Mouse (Mus musculus) fat pad, adult 2 months (tissue): Measurements from ENCODE around the gene 2410137M14Rik.

ENCODE experiments used
- DNase-seq: peaks from one replicate; pipeline ENCODE4 v3.0.0-alpha.2; 2011; ENCODE audit warnings: low read depth, low spot score; ENCODE audit errors: extremely low read depth

2410137M14Rik gene

DNA sequence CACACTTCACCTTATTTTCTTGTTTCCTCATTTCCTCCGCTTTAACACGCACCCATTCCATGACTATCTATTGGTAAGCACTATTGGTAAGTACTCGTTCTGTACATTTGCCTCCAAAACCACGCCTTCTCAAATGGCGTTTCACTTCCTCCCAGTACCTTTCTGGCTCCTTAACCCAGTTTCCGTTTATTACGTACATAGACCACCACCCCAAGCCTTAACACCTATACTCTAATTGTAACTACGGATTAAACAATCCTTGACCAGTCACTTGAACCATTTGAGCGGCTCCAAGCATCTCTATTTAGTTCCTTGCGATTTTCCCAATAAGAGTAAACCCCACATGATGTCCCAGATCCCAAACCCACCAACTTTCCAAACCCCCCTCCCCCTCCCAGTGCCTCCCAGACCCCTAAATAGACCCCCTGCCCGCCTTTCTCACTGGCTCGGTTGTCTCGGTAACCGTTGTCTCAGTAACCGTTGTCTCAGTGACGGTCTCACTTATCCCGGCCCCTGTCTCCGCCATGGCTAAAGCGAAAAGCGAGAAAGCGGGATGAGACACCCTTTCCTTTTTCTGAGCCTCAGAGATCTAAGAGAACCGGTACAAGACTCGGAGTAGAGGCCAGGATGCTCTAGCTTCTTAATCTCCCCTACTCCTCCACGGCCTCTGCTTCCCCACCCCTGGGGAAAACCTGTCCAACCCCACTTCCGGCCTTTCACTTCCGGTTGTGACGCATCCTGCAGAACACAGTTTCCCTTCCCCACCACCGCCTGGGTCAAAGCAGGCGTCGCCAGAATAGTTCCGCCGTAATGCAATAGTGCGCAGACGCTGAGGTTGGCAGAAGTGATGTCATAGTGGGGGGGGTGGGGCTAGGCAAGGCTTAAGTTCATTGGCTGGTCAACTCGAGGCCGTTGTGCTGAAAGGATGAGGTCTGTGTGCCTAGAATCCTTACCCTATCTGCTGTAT lies 29.8 kb downstream of the 2410137M14Rik start, which contains the start of gene Ppp1r11:
TSS of gene Ppp1r11 (minus strand) at position 761 of the 967 bp plus-strand sequence.
- peak; percentile 81 for DNase-seq

DNA sequence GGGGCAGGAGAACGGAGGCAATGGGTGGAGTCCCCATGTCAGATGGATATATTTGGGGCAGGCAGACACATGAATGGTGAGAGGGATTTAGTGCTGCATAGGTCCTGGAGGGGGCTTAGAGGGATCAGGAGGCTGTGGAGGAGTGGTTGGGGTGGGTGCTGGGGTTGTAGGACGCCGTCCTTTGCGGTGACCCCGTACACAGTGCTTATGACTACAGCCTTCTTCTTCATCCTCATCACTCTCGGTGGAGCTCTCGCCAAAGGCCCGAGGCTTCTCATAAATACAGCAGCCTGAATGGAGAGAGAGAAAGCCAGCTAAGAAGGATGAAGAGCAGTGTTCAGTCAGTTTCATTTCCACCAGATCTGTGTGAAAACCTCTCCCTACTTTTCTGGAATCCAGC lies 31.8 kb downstream of the 2410137M14Rik start:
- DNase-seq: no peak

DNA sequence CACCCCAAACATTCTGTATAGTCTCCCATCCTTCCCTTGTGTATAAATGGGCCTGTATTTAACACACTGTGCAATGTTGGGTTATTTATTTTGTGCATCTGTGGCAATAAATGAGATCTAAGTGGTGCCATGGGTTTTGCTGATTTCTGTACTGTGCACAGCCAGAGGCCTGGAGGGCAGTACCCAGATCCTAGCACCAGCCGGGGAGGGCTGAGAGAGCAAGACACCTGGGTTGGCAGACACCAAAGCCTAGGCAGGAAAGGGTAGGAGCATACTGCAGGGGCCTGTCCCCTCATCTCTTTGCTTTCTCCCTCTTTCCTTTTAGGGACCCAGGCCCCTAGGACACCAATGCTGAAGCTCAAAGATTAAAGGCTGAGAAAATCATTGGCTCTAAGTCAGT lies 32.8 kb downstream of the 2410137M14Rik start:
- no peak for DNase-seq

DNA sequence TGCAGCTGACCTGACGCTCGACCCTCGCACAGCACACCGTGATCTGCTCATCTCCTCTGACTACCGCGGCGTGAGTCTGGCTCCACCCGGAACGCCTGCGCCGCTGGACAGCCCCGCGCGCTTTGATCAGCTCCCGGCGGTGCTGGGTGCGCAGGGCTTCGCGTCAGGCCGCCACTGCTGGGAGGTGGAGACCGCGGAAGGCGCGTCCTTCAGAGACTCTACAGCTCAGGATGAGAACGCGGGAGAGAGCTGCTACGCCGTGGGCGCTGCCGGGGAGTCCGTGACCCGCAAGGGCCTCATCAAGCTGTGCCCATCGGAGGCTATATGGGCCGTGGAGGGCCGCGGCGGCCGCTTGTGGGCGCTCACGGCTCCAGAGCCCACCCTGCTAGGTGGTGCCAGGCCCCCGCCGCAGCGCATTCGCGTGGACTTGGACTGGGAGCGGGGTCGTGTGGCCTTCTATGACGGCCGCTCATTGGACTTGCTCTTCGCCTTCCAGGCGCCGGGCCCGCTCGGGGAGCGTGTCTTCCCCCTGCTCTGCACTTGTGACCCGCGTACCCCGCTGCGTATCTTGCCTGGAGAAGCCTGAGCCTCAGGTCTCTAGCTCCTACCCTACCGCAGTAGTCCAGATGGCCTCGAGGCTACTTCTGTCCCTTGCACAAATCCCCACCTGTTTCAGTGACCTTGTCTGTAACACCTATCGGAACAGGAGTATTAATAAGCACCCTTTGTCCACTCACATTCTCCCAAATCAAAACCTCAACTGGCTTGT lies 33.8 kb downstream of the 2410137M14Rik start:
- no peak for DNase-seq

DNA sequence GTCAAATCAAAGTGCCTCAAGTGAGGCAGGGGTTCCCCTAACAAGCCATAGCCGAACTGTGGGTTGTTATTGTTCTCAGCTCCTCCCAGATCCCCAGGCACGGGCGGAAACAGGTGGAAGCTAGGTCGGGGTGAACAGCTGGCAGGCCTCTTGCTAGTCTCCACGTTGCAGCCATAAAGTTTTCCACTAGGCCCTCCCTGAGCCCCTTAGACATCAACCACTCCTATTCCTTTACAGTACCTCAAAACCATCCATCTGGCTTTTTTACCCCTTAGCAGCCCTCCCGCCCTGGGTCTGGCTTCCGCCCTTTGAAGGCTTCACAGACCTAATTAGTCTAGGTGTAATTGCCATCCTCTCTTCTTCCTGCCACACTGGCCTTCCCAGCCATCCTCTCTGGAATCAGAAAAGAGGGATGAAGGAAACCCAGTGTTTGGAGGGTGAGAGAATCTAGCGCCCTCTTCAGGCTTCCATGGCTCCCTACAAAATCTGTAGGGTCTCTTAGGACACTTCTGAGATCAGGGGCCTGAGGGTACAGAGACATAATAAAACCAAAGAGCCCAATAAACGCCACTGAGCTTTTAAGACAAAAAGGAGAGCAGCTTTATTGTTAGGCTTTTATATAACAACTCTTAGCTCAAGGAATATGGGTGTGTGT lies 36.8 kb downstream of the 2410137M14Rik start:
- no peak for DNase-seq

DNA sequence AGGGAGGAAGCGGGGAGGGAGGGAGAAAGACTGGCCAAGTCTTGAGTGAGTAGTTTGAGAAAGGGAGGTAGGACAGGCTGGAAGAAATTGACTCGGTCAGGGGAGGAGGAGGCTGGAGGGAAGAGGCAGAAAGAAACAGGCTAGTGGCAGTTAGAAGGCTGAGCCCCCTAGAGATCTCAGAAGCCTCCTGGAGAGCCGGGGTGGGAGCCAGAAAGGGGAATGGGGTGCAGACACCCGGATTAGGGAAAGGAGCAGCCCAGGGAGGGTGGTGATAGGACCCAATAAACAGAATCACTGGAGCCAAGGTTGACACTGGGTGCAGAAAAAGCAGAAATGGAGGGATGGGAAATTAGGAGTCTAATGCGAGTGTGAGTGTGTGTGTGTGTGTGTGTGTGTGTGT lies 37.3 kb downstream of the 2410137M14Rik start:
- no peak for DNase-seq

DNA sequence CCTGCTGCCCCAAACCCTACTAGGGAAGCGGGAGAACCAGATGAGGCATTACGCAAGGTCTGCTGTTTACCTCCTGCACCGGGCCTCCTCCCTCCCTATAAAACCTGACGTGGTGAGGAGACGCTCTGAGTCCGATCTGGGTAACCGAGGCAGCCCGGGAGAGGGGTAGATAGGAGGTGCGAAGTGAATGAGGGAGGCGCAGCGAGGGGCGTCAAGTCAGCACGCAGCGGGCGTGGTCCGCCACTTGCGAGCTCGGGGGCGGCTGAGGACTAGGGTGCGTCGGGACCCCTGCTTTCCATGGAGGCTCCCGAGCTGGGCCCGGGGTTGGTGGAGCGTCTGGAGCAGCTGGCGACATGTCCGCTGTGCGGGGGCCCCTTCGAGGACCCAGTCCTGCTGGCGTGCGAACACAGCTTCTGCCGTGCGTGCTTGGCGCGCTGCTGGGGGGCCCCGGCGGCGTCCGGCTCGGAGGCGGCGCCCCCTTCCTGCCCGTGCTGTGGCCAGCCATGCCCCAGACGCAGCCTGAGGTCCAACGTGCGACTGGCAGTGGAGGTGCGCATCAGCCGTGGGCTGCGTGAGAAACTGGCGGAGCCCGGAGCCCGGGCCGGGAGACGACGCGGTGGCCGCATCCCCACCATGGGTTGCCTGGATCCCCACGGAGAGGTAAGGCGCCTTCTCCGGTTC lies 38.1 kb downstream of the 2410137M14Rik start, which contains the start of gene Rnf39:
TSS of gene Rnf39 (plus strand) at position 128 of the 681 bp plus-strand sequence.
- no peak for DNase-seq

DNA sequence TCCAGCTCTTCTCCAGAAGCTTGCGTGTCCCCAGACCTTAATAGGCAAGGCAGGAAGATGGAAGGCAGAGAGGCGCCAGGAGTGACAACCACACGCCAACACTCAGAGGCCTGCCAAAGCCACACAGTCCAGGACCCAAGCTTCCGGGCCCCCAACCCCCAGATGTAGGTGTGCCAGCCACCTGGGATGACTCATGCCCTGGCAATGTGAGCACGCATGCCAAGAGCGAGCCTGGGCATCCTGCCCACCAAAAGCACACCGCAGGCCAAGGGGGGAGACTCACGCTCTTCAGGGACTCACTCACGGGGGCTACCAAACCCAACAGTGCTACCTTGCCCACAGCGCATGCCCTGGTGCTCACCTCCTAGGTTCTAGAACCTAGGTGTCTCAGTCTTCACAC lies 38.6 kb downstream of the 2410137M14Rik start:
- DNase-seq: no peak

DNA sequence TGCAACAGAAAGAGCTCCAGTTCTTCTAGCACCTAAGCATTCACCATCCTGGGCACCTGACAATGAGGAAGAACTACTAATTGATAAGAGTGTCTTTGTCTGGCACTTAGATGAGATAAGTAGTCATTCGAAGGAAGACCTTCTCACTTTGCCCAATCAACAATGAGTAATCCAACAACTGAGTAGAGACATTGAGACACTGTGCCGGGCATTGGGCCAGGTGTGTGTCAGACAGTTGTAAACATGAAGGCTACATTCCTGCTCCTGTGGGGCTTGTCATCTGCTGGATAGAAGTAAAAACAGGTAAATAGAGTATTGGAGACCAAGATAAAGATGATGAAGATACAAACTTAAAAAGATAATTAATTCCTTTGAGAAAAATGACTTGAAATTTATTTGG lies 43.0 kb downstream of the 2410137M14Rik start:
- DNase-seq: no peak

DNA sequence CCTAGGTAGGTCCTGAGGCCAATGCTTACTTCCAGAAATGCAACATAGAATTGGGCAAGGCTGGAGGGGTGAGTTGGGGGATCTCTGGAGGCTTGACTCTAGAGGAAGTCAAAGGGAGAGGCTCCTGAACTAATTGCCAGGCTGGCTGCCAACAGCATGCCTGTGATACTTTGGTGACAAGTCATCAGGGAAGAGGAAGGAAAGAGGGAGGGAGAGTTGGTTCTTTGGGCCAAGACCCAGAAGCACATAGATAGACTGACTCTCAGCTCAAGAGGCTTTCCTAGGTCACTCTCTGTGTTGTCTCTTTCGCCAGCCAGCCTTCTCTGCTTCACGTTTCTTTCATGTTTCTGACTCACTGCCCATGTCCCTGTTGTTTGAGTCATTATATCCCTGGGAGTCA lies 49.2 kb downstream of the 2410137M14Rik start:
- DNase-seq: no peak

DNA sequence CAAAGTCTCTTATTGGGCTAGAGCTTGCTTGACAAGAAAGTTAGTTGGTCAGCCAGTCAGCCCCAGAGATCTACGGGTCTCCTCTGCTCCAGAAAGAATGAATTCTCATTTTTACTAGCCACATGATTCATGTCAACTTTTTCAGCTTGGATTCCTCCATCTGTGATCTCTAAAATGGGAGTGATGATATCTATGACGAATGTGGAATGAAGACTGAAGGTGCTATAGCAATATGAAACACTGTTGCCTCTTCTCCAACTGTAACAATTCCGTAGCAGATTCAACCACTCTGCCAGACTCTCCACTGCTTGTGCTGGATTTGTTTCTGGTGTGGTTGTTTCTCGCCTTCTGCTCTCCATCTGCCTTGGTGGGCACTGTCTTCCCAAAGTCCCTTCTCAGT lies 49.9 kb downstream of the 2410137M14Rik start:
- DNase-seq: no peak

DNA sequence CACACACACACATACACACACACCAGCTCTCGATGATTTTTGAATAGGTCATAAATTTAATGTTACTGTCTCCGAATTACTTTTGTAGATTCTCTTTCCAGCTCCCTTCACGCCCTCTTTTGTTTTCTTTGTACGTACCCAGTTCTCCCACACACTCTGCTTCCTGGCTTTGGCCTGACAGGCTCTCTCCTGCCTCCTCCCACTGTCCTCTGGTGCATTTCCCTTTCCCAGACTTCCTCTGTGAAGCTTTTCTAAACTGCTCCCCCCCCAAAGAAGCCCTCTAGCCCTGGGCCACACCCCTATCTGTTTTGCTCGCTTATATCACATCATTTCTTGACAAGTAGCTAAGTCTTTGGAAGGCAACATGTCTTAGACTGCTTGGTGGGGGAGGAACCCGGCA lies 50.8 kb downstream of the 2410137M14Rik start:
- no peak for DNase-seq

DNA sequence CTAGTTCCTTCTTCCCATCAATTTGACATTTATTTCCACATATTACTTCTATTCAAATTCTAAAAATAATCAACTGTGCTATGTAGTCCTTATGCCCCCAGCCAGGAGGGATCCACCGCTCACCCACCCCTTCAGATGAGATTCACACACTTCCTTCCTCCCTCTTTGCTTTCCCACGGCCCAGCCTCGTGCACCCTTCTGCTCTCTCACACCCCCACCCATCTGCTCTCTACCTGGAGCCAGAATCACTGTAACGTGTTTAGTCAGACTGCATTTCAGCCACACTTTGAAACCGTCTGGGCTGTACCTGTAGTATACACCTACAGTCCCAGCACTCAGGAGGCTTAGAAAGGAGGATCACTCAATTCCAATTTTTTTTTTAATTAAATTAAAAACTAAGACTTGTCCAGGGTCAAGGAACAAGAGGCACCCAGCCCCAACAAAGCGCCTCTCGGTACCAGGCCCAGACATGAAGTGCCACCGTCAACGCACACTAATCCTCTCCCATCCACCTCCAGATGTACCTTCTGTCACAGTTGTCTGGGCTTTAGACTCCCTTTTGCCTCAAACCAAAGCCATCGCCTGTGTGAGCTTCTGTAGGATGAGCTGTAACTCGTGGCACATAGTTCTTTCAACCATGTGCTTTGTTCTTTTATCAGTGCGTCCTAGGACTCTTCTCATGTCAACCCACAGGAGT lies 51.7 kb downstream of the 2410137M14Rik start:
- DNase-seq: no peak
